Mouse (Mus musculus): ENCODE measurements around the gene Zfp36.

Gene Zfp36

GRCm38 (mm10) chr7:28367663-28368275 is 12.3 kb downstream of the Zfp36 start:
- no peak for DNase-seq

- DNase-seq = no peak
These were observed 17.5 kb downstream of the Zfp36 start for GRCm38 (mm10) chr7:28362441-28363060.

DNA sequence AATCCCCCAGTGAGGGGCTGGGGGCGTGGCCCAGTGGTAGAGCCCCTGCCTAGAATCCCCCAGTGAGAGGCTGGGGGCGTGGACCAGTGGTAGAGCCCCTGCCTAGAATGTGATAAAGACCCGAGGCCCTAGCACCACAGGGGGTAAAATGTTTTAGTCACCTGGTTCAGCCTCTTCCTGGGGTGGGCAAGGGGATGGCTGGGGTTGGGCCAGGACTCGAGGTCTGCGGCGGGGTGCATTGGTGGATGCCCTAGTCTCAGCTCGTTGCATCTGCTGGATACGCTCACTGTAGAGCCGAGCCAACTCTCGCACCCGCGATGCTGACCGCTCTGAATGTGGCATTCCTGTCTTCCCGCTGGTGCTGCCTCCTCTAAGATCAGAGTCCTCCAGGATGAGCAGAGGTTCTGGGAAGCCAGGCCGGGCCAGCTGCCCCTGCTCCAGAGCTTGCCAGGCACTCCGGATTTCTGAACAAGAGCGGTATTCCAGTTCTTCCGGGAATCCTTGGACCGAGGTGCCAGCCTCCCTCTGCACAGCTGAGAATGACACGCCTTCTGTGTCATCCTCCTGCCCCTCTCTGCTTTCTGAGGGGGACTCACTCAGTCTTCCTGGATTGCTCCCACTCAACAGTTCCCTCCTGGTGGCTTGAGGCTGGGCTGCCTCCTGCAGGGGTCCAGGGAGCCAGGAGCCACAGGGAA is 18.3 kb downstream of the Zfp36 start:
- DNase-seq = no peak

DNA sequence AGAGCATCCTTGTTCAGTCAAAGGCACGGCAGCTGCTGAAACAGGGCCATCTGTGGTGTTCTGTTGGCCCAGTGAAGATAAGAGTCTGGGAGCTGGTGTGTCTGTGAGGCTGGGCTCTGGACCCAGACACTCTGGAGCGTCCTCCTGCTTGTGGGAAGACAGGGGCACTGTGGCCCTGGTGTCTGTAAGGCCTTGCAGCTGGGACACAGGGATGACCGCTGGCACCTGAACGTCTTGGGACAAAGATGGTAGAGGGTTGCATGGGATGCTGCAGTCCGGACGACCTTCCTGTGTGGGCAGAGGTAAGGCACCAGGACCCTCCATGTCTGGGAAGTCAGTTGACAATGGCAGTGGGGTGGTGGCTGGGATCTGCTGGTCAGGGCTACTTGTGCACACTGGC is 19.8 kb downstream of the Zfp36 start:
- no peak for DNase-seq

DNA sequence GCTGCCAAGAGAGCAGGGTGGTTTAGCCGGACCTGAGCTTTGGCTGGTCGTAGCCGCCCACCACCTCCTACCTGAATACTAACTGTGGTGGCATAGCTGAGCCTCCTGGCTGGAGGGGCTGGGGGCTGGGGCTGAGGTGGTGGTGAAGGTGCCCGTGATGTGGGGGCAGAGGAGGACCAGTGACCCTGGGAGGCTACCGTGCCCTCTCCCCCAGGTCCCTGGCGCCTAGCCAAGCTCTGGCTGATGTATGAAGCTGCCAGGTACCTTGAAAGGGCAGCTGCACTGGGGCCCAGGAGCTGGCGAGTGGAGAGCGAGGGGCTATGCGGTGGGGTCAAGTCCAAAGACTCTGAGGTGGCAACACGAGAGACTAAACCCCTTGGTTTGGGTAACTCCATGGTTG is 20.2 kb downstream of the Zfp36 start:
- DNase-seq = no peak

GRCm38 (mm10) chr7:28358431-28358830 is 21.6 kb downstream of the Zfp36 start:
- DNase-seq = no peak

DNA sequence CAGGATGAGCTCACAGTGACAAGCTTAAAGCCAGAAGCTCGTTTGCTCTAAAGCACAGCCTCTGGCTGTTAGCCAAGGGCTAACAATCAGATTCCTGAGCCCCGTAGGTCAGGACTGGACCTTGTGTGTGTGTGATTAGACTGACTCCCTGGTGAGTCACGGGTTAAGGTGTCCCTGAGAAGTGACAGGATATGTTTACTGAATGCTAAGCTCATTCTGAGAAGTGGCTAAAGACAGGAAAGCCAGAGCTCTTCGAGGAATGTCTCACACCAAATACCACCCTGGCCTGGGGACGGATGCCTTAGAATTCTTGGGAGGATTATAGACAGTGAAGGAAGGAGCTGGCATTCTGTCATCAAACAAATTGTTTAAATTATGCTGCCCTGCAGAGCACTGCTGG is 22.1 kb downstream of the Zfp36 start:
- DNase-seq = no peak

- DNase-seq = no peak
These were observed 23.1 kb downstream of the Zfp36 start for GRCm38 (mm10) chr7:28356981-28357380.

- no peak for DNase-seq
These were observed 24.8 kb downstream of the Zfp36 start for GRCm38 (mm10) chr7:28355221-28355620.

- DNase-seq = no peak
These were observed 25.5 kb downstream of the Zfp36 start for GRCm38 (mm10) chr7:28354596-28354995.

DNA sequence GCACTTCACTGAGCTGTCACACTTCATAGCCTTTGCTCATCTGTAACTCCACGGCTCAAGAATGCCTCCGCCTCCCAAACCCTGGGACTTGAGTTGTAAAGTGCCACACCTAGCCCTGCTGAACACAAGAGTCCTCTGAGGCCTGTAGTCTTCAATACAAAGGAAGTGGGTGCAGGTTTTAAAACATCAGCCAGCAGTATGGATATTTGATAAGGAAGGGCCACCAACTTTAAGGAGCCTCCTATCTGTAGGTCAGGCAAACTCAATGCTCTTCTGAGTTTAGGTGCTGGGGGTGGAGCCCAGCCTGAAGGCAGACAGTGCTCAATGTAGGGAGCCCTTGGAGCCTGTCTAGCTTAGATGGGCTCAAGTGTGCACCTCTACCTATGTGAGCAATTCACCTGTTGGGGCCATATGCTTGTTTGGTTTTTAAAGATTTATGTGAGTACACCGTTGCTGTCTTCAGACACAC is 25.9 kb downstream of the Zfp36 start:
- DNase-seq = no peak

GRCm38 (mm10) chr7:28353267-28353666 is 26.8 kb downstream of the Zfp36 start:
- no peak for DNase-seq

- DNase-seq = no peak
These were observed 28.3 kb downstream of the Zfp36 start for GRCm38 (mm10) chr7:28351676-28352191.

DNA sequence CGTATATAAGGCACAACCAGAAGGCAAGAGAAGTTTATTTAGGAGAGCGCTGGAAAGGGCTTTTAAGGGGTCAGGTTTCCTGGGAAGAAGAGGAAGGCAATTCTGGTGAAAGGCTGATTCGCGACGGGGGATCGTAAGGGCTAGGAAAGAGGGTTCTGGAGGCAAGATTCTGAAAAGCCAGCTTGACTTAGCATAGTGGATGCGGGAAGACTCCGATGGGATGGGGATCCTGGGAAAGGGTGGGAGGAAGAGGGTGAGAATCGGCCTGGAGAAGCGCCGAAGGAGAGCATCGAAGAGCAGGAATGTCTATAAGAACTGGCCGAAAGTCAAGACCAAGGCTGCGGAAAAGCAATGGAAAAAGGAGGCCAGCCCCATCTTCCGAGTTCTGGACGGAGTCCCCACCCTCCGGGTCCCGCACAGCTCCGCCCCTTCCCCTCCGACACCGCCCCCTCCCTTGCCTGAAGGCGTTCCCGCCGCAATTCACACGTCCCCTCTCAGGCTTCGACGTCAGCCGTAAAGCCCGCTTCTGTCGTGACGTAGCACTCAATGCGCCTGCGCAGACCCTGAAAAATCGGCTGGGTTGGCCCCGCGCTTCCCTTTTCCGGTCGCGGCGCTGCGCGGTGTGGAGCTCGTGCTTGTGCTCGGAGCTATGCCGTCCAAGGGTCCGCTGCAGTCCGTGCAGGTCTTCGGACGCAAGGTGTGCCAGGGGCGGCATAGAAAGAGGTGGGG is 29.7 kb downstream of the Zfp36 start, which contains the start of gene Rps16:
Rps16 (plus strand) TSS at position 498 of the 729 bp plus-strand sequence.
- DNase-seq = peak; percentile 98

DNA sequence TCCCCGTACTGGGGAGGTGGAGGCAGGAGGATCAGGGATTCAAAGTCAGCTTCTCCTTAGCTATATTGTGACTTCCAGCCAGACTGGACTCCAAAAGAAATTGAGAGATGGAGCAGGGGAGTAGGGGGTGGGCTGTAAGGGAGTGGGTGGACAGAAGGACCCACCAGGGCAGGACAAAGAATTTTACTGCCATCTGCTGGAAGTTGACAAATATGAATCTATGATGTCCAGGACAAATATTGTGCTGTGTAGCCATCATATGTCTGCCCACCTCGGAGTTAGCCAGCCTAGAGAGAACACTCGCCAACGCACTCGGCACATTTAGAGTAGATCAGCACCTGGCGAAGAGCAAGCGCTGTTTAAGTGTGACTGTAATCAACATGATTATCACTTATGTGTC is 31.5 kb downstream of the Zfp36 start:
- DNase-seq = no peak

DNA sequence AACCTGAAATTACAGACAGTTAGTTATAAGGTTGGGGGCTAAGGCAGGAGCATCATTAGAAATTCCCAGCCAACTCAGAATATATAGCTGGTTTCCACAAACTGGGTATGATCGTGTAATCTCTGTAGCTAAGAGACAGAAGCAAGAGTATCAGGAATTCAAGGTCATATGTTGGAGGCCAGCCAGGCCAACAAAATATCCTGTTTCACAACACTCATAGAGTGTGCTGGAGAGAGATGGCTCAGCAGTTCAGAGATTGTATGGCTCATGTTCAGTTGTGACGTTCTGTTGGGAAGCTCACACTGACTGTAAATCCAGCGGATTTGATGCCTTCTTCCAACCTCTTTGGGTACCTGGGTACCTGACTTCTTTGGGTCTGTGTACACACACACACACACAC is 32.3 kb downstream of the Zfp36 start:
- DNase-seq = no peak

- DNase-seq = peak; percentile 30
These were observed 35.4 kb downstream of the Zfp36 start for GRCm38 (mm10) chr7:28344637-28345036.

DNA sequence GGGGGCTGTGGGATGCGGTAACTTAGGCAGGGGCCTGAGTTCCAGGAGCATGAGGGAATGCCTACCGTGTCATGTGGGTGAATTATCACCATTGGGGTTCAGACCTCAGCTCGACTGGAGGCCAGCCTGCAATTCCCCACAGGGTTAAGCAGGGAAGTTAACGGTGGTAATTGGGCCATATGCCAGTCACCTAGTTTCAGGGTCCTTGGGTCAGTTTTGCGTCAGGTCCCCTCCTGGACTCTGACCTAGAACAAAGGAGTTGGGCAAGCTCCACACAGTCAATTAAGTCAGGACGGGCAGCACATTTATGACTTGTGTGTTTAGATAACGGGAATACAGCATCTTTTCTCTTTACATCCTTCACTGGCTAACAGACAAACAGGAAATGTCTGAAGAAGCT is 38.7 kb downstream of the Zfp36 start:
- no peak for DNase-seq

GRCm38 (mm10) chr7:28339213-28339917 is 40.7 kb downstream of the Zfp36 start:
- DNase-seq = peak; percentile 11

- DNase-seq = peak; percentile 98
These were observed 41.7 kb downstream of the Zfp36 start, which contains the start of gene Supt5 for GRCm38 (mm10) chr7:28338108-28338998. Gene Supt5 (minus strand): TSS chr7:28338746.

GRCm38 (mm10) chr7:28335471-28335870 is 44.6 kb downstream of the Zfp36 start:
- no peak for DNase-seq

All from right cerebral cortex, adult 18-20 months (tissue).